Mouse (Mus musculus) leukemia stem cell, adult 10-12 weeks (primary cell): ENCODE measurements around the gene Chd4. TPM values are rescaled to one million over a fixed set of nuclear protein-coding genes. Genes with fewer than 3 reads are reported as not detected.

Experiments used
- polyA plus RNA-seq: library from polyadenylated mRNA; stranded (reverse); fragments of >175 nt; gene quantifications from 2 replicates; pipeline ENCODE4 v1.2.3, GENCODE M21; 2012; ENCODE audit warnings: low replicate concordance

Gene Chd4
- 91.9 and 132 TPM in 2 replicates for polyA plus RNA-seq

DNA sequence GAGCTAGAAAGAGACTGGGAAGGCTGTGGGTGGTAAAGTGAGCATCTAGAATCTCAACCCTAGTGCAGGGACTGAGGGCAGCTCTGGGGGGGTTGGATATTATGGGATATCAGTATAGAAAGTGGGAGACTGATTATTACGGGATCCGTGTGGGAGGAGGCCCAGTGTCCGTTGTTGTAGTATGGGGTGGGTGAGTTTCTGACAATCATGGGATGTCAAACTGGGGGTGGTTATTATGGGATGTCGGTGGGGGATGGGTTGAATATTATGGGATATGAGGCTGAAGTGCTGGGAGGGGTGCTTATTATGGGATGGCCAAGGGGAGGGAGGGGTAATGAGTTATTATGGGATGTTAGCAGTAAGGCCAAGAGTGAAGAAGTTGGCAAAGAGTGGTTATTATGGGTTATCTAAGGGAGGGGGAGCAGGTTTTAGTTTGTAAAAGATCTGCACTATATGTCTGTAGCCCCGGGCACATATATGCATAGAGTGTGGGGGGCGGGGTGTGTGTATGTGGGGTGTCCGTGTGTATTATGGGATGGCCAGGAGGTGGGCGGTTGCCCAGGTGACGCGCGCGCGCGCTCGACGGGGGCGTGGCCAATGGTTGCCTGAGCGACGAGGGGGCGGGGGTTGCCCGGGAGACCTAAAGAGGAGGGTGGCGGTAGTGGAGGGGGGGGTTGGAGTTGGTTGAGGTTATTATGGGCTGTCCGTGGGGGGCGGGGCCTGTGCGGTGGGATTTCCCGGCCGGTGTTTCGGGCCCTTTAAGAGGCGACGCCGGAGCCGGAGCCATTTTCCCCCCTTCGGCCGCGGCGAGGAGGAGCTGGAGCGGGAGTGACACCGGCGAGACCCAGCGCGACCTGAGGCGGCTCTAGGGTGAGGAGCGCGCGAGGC is at the start of gene Chd4:
Gene Chd4, plus strand, starts transcription at position 591 of the 888 bp plus-strand sequence.

DNA sequence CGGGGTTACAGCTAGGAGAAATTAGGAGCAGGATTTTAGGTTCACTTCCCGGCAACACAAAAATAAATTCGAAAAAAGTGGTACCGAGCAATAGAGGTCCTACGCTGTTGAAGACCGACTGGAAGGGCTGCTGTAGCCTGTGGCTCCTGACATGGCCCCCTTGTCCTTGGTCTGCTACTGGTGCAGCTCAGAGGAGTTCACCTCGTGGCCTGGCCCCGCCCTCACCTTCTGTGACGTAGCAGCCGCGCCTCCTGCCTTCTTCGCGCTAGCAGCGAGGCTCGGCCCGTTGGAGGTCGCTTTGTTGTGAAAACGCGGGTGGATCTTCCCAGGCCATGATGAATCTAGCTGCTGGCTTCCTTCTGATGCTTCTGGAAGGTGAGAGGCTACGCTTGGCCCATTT is 46.1 kb upstream of the Chd4 start, which contains the start of gene Acrbp:
Gene Acrbp, plus strand, starts transcription at position 12 of the 400 bp plus-strand sequence.

DNA sequence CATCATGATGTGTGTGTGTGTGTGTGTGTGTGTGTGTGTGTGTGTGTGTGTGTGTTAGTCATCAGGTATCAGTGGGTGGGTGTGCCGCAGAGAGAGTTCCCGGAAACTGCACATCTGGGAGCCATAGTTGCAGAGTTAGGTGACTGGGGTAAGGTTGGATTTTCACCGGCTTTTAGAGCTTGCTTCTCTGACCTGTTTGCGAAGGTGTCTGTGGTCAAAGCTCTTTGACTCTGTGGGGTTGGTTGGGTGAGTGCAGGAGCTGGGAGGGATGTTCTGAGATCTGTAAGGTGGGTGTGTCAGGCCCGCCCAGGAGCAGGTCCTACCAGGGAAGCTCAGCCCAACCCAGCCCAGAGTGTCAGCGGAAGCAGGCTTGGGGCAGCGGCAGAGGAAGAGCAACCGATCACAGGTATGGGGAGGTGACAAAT is 28.2 kb upstream of the Chd4 start, which contains the start of gene Lpar5:
Gene Lpar5, plus strand, starts transcription at position 350 of the 425 bp plus-strand sequence.

GRCm38 (mm10) chr6:125131302-125132156 is 35.7 kb downstream of the Chd4 start, which contains the start of gene Nop2:
Nop2 (plus strand) TSS chr6:125131909.

GRCm38 (mm10) chr6:125145001-125145400 is 49.2 kb downstream of the Chd4 start, which contains the start of gene Iffo1:
Iffo1 (plus strand) TSS chr6:125145241.

GRCm38 (mm10) chr6:125166051-125166751 is 70.4 kb downstream of the Chd4 start, which contains the start of gene Gapdh:
Gapdh (minus strand) TSS chr6:125166467.

Other genes starting within 250 kb of the Chd4 start
- 1.2 and 1.6 TPM in 2 replicates for gene P3h3, start 238.2 kb upstream of the Chd4 start, polyA plus RNA-seq
- gene Gpr162, start 232.0 kb upstream of the Chd4 start, polyA plus RNA-seq = 0.41 and 1.1 TPM in 2 replicates
- 8.6 and 14.1 TPM in 2 replicates for gene Cd4, start 207.8 kb upstream of the Chd4 start, polyA plus RNA-seq
- 15.5 and 17.2 TPM in 2 replicates for gene Lag3, start 184.3 kb upstream of the Chd4 start, polyA plus RNA-seq
- gene Ptms, start 175.9 kb upstream of the Chd4 start, polyA plus RNA-seq = 272 and 614 TPM in 2 replicates
- gene Mlf2, start 164.6 kb upstream of the Chd4 start, polyA plus RNA-seq = 197 and 222 TPM in 2 replicates
- gene Cops7a, start 130.4 kb upstream of the Chd4 start, polyA plus RNA-seq = 25.6 and 40.3 TPM in 2 replicates
- gene Pianp, start 99.3 kb upstream of the Chd4 start, polyA plus RNA-seq = 16.7 and 36.1 TPM in 2 replicates
- 40.4 and 66.4 TPM in 2 replicates for gene Zfp384, start 86.8 kb upstream of the Chd4 start, polyA plus RNA-seq
- gene Ing4, start 56.2 kb upstream of the Chd4 start, polyA plus RNA-seq = 8.1 and 12.1 TPM in 2 replicates
- 7.7 and 14.0 TPM in 2 replicates for gene Acrbp, start 46.3 kb upstream of the Chd4 start, polyA plus RNA-seq
- gene Lpar5, start 28.1 kb upstream of the Chd4 start, polyA plus RNA-seq = 1.7 and 4.5 TPM in 2 replicates
- gene Nop2, start 35.9 kb downstream of the Chd4 start, polyA plus RNA-seq = 22.6 and 92.7 TPM in 2 replicates
- 34.4 and 64.4 TPM in 2 replicates for gene Iffo1, start 49.3 kb downstream of the Chd4 start, polyA plus RNA-seq
- gene Gapdh, start 70.5 kb downstream of the Chd4 start, polyA plus RNA-seq = 448 and 5,359 TPM in 2 replicates
- 140 and 215 TPM in 2 replicates for gene Ncapd2, start 95.7 kb downstream of the Chd4 start, polyA plus RNA-seq
- 134 and 154 TPM in 2 replicates for gene Mrpl51, start 95.8 kb downstream of the Chd4 start, polyA plus RNA-seq
- gene Vamp1, start 119.6 kb downstream of the Chd4 start, polyA plus RNA-seq = 2.6 and 5.7 TPM in 2 replicates
- 7.8 and 8.7 TPM in 2 replicates for gene Tapbpl, start 135.9 kb downstream of the Chd4 start, polyA plus RNA-seq
- 4.1 and 13.9 TPM in 2 replicates for gene Cd27, start 141.0 kb downstream of the Chd4 start, polyA plus RNA-seq
- gene Tuba3a, start 190.1 kb downstream of the Chd4 start, polyA plus RNA-seq = not detected in 2 replicates
- gene Ltbr, start 217.9 kb downstream of the Chd4 start, polyA plus RNA-seq = 20.1 and 24.4 TPM in 2 replicates
- gene Scnn1a, start 224.7 kb downstream of the Chd4 start, polyA plus RNA-seq = 1.5 and 4.0 TPM in 2 replicates